Mouse (Mus musculus): Measurements from ENCODE around the gene Slc37a1. TPM values are rescaled to one million over a fixed set of nuclear protein-coding genes. Genes with fewer than 3 reads are reported as not detected.

Slc37a1 gene
- polyA plus RNA-seq, 1 experiment from 2014 or later = 6.9 TPM

DNA sequence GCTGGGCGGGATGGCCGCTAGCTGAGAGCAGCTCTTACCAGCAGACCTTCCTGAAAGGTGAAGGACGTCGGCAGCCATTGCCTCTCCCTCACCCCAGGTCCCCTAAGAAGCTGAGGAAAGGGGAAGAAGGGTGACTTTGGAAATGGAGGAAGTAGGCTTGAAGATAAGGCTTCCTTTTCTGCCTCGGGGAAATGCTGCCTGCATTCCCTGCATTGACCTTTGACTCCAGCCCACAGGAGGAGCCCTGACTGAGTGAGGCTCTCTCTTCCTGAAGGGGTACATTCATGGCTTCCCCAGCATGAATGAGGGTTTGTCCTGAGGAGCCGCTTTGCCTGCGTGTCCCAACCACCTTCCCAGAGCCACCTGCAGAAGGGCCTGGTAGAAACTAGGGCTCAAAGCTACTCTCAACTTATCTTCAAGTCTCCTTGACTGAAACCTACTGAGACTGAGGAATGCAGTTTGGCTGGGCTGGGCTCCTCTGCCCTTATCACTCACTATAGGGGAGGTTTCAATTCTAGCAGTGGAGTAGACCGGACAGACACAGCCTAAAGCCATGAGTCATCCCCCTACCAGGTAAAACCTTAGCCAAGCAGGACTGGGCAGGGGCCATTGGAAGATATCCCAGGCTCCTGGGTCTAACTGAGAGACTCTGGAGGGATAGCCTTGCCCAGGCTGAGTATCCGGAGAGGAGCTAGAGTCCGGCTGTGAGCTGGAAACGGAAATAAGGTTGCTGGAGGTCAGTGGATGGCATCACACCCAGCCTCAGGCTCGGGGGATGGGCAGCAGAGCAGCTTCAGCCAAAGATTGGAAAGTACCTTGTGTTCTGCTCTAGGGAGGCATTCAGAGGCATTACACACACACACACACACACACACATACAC lies 18.5 kb downstream of the Slc37a1 start:
- H3K9me3 ChIP-seq (replicated peaks; ENCODE audit: control insufficient read depth, low read length) = no peaks in the 10 kb centered on the region
- no peak for DNase-seq (ENCODE audit: low spot score)
- no peaks in the 10 kb centered on the region for H3K4me1 ChIP-seq (ENCODE audit: control insufficient read depth, insufficient read depth, low read length)
- 64% methylated on average over 12 of the region's 12 CpGs for WGBS
- no peaks in the 10 kb centered on the region for H3K36me3 ChIP-seq (ENCODE audit: control insufficient read depth, insufficient read depth, low read length)
- no peak overlapping the region for H3K9ac ChIP-seq (ENCODE audit: low read length)
- no peak overlapping the region for H3K4me3 ChIP-seq (ENCODE audit: low read depth, low read length)
- no peak overlapping the region for H3K27ac ChIP-seq (ENCODE audit: low read depth, low read length)
- H3K27me3 ChIP-seq (replicated peaks; ENCODE audit: control insufficient read depth, insufficient read depth, low read length) = no peaks in the 10 kb centered on the region
- ATAC-seq = no peak
- no peak overlapping the region for H3K4me2 ChIP-seq (ENCODE audit: low read length)

DNA sequence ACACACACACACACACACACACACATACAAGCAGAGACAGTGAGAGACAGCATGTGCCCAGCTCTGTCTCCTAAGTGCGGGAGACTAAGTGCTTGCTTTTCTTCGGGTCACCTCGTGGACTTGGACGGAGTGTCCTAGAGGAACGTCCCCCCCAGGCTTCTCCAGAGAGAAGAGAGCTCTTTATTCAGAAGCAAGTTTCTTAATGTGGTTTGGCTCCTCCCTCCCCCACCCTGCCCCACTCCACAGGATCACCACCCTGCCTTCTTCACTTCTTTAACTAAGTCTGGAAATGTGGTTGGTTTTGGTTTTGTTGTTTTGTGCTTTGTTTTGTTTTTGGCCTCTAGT lies 19.2 kb downstream of the Slc37a1 start:
- no peak overlapping the region for H3K9ac ChIP-seq (ENCODE audit: low read length)
- no peak overlapping the region for H3K4me3 ChIP-seq (ENCODE audit: low read depth, low read length)
- no peak overlapping the region for H3K27ac ChIP-seq (ENCODE audit: low read depth, low read length)
- H3K9me3 ChIP-seq (replicated peaks; ENCODE audit: control insufficient read depth, low read length) = no peaks in the 10 kb centered on the region
- no peak overlapping the region for H3K4me2 ChIP-seq (ENCODE audit: low read length)
- no peaks in the 10 kb centered on the region for H3K27me3 ChIP-seq (replicated peaks; ENCODE audit: control insufficient read depth, insufficient read depth, low read length)
- no peaks in the 10 kb centered on the region for H3K36me3 ChIP-seq (ENCODE audit: control insufficient read depth, insufficient read depth, low read length)
- DNase-seq (ENCODE audit: low spot score) (no peak), ATAC-seq (no peak)
- H3K4me1 ChIP-seq (ENCODE audit: control insufficient read depth, insufficient read depth, low read length) = no peaks in the 10 kb centered on the region
- WGBS = 67% methylated on average over 5 of the region's 5 CpGs

GRCm38 (mm10) chr17:31307756-31308155 lies 21.2 kb downstream of the Slc37a1 start:
- Histone ChIP-seq H3K9ac (ENCODE audit: low read length) (no peak overlapping the region), H3K4me2 (ENCODE audit: low read length) (no peak overlapping the region), H3K4me3 (ENCODE audit: low read depth, low read length) (no peak overlapping the region), H3K27ac (ENCODE audit: low read depth, low read length) (no peak overlapping the region), H3K9me3 (replicated peaks; ENCODE audit: control insufficient read depth, low read length) (no peaks in the 10 kb centered on the region), H3K36me3 (ENCODE audit: control insufficient read depth, insufficient read depth, low read length) (no peaks in the 10 kb centered on the region), H3K27me3 (replicated peaks; ENCODE audit: control insufficient read depth, insufficient read depth, low read length) (no peaks in the 10 kb centered on the region), H3K4me1 (ENCODE audit: control insufficient read depth, insufficient read depth, low read length) (no peaks in the 10 kb centered on the region)
- DNase-seq (ENCODE audit: low spot score) = no peak
- ATAC-seq = no peak
- WGBS = 85% methylated on average over 3 of the region's 3 CpGs

- H3K9me3 ChIP-seq (replicated peaks; ENCODE audit: control insufficient read depth, low read length) = no peaks in the 10 kb centered on the region
- no peak overlapping the region for H3K9ac ChIP-seq (ENCODE audit: low read length)
- no peaks in the 10 kb centered on the region for H3K4me1 ChIP-seq (ENCODE audit: control insufficient read depth, insufficient read depth, low read length)
- no peak overlapping the region for H3K4me2 ChIP-seq (ENCODE audit: low read length)
- no peaks in the 10 kb centered on the region for H3K36me3 ChIP-seq (ENCODE audit: control insufficient read depth, insufficient read depth, low read length)
- 91% methylated on average over 7 of the region's 7 CpGs for WGBS
- ATAC-seq (no peak), DNase-seq (ENCODE audit: low spot score) (no peak)
- no peak overlapping the region for H3K27ac ChIP-seq (ENCODE audit: low read depth, low read length)
- no peaks in the 10 kb centered on the region for H3K27me3 ChIP-seq (replicated peaks; ENCODE audit: control insufficient read depth, insufficient read depth, low read length)
- H3K4me3 ChIP-seq (ENCODE audit: low read depth, low read length) = no peak overlapping the region
Observed at GRCm38 (mm10) chr17:31308291-31308816, 21.8 kb downstream of the Slc37a1 start.

DNA sequence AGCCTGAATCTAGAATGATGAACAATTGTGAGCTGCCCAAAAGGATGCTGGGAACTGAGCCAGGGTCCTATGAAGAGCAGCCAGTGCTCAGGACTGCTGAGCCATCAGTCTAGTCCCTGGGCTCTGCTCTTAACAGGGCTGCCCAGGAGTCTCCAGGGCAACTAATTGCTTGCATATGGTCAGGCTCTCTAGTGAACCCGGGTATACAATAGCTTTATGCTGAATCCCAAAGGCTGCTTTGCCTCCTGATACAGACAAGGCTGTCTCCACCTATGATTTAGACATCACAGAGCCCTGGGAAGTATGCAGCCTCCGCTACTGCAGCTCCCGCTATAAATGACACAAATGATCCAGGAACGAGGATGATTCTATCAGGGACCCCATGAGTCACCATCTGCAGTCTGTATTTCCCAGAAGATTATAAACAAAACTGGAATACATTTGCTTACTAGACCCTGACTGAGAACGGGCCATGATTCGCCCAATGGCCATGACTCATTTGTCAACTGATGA lies 22.7 kb downstream of the Slc37a1 start:
- no peak overlapping the region for H3K27ac ChIP-seq (ENCODE audit: low read depth, low read length)
- 71% methylated on average over 6 of the region's 6 CpGs for WGBS
- H3K4me2 ChIP-seq (ENCODE audit: low read length) = no peak overlapping the region
- ATAC-seq (no peak), DNase-seq (ENCODE audit: low spot score) (no peak)
- H3K27me3 ChIP-seq (replicated peaks; ENCODE audit: control insufficient read depth, insufficient read depth, low read length) = no peaks in the 10 kb centered on the region
- no peak overlapping the region for H3K4me3 ChIP-seq (ENCODE audit: low read depth, low read length)
- no peak overlapping the region for H3K9ac ChIP-seq (ENCODE audit: low read length)
- no peaks in the 10 kb centered on the region for H3K4me1 ChIP-seq (ENCODE audit: control insufficient read depth, insufficient read depth, low read length)
- H3K36me3 ChIP-seq (ENCODE audit: control insufficient read depth, insufficient read depth, low read length) = no peaks in the 10 kb centered on the region
- no peaks in the 10 kb centered on the region for H3K9me3 ChIP-seq (replicated peaks; ENCODE audit: control insufficient read depth, low read length)

DNA sequence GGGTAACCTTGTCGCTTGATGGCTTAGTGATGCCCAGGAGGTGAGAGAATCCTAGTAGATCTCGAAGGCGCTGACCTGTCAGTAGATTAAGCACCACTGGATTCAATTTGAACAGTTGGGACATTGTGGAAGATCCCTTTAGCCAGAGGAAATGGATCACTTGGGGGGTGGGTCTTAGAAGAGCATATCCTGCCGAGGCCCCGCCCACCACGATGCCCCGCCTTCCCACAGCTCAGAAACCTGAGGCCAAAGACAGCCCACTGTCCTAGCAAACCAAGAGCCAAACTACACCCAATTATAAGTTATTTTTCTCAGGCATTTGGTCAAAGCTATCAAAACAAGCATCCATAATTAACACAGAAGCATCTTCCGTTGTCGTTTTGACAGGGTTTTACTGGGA lies 24.5 kb downstream of the Slc37a1 start:
- H3K27me3 ChIP-seq (replicated peaks; ENCODE audit: control insufficient read depth, insufficient read depth, low read length) = no peaks in the 10 kb centered on the region
- 82% methylated on average over 9 of the region's 9 CpGs for WGBS

DNA sequence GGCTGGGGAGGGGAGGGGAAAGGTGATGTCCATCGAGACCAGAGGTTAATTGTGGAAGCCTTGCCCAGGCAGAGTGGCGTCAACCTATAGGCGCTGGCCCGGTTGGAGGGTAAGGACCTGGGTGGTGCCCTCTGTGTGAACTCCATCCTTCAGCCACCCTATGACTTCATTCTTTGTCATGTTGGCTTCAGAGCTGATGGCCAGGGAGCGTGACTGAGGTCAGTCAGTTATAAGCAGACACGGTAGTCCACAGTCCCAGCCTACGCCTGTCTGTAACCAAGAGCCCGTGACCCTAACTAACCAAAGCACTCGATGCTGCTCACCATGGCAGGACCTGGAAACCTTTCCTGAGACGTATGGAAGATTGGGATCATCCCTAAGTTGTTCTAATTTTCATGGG lies 26.1 kb downstream of the Slc37a1 start:
- WGBS = 93% methylated on average over 10 of the region's 10 CpGs
- Histone ChIP-seq H3K9me3 (replicated peaks; ENCODE audit: control insufficient read depth, low read length) (no peaks in the 10 kb centered on the region), H3K36me3 (ENCODE audit: control insufficient read depth, insufficient read depth, low read length) (no peaks in the 10 kb centered on the region), H3K27ac (ENCODE audit: low read depth, low read length) (no peak overlapping the region), H3K9ac (ENCODE audit: low read length) (no peak overlapping the region), H3K4me3 (ENCODE audit: low read depth, low read length) (no peak overlapping the region), H3K27me3 (replicated peaks; ENCODE audit: control insufficient read depth, insufficient read depth, low read length) (no peaks in the 10 kb centered on the region), H3K4me1 (ENCODE audit: control insufficient read depth, insufficient read depth, low read length) (0 out of 2 replicates have a peak, but pooled peaks cover 5% of the 10 kb centered on the region), H3K4me2 (ENCODE audit: low read length) (no peak overlapping the region)
- DNase-seq (ENCODE audit: low spot score) (no peak), ATAC-seq (no peak)

More for the DNA sequence above, 24.5 kb downstream of the Slc37a1 start:
- DNase-seq (ENCODE audit: low spot score) (no peak), ATAC-seq (no peak)
- H3K36me3 ChIP-seq (ENCODE audit: control insufficient read depth, insufficient read depth, low read length) = no peaks in the 10 kb centered on the region
- H3K4me1 ChIP-seq (ENCODE audit: control insufficient read depth, insufficient read depth, low read length) = 0 out of 2 replicates have a peak, but pooled peaks cover 5% of the 10 kb centered on the region
- no peaks in the 10 kb centered on the region for H3K9me3 ChIP-seq (replicated peaks; ENCODE audit: control insufficient read depth, low read length)
- no peak overlapping the region for H3K4me3 ChIP-seq (ENCODE audit: low read depth, low read length)
- no peak overlapping the region for H3K27ac ChIP-seq (ENCODE audit: low read depth, low read length)
- no peak overlapping the region for H3K9ac ChIP-seq (ENCODE audit: low read length)
- no peak overlapping the region for H3K4me2 ChIP-seq (ENCODE audit: low read length)

GRCm38 (mm10) chr17:31315046-31315792 lies 28.6 kb downstream of the Slc37a1 start:
- ATAC-seq = no peak

More at GRCm38 (mm10) chr17:31315046-31315792, 28.6 kb downstream of the Slc37a1 start:
- H3K27me3 ChIP-seq (replicated peaks; ENCODE audit: control insufficient read depth, insufficient read depth, low read length) = no peaks in the 10 kb centered on the region
- 21% methylated on average over 13 of the region's 13 CpGs for WGBS
- no peak overlapping the region for H3K27ac ChIP-seq (ENCODE audit: low read depth, low read length)
- H3K9me3 ChIP-seq (replicated peaks; ENCODE audit: control insufficient read depth, low read length) = no peaks in the 10 kb centered on the region
- DNase-seq (ENCODE audit: low spot score) = peak; percentile 30
- no peak overlapping the region for H3K4me3 ChIP-seq (ENCODE audit: low read depth, low read length)
- no peak overlapping the region for H3K4me2 ChIP-seq (ENCODE audit: low read length)
- H3K4me1 ChIP-seq (ENCODE audit: control insufficient read depth, insufficient read depth, low read length) = 0 out of 2 replicates have a peak, but pooled peaks cover 5% of the 10 kb centered on the region
- 0 out of 2 replicates have a peak, but pooled peaks cover 3% of the 10 kb centered on the region for H3K36me3 ChIP-seq (ENCODE audit: control insufficient read depth, insufficient read depth, low read length)
- no peak overlapping the region for H3K9ac ChIP-seq (ENCODE audit: low read length)

Measured in forebrain, embryonic 14.5 days (tissue).